Mouse (Mus musculus) v-Abl transformed pro-B cells (cell line): ENCODE results near the gene Pdk4.

Source experiments
- in situ Hi-C, 2 experiments: fragments of 400-800 bp; cut with MboI; formaldehyde crosslinking; loops; one replicate each; pipeline ENCODE4 v1.15.1; 2025; ENCODE audit not compliant: unreplicated experiment in 2 of 2

Pdk4 gene

DNA sequence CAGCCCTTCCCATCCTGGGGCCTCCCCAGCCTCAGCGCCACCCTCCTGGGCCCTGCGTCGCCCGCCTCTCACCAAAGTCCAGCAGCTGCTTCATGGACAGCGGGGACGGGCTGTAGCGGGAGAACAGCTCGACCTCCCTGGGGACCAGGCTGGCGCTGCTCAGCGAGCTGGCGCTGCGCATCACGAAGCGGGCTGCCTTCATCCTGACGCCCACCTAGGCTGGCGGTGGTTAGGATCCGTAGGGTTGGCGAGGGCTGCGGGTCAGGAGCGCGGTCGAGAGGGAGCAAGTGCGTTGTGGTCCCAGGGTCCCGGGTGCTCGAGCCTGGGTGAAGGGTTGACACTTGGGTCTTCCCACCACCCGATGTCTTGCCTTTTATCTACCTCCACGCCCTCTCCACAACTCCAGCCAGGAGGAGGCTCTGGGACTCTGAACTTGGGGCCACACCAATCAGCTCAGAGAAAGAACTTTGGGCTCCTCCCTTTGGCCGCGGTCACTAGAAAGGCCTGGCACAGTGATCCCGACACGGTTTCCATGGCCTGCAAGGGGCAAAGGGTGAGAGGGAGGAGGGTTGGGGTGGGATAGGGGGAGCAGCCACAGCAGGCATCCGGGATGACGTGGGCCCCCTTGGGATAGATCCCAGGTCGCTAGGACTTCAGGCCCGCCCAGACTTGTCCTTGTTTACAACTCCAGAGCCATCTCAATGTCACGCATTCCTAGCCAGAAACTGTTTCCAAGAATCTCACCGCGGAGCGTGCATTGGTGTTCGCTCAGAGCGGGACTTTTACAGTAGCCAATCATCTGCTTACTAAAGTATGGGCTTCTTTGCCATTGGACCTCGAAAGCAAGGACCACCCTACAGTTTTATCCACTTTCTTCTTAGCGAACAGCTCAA is at the start of gene Pdk4:
Gene Pdk4 (minus strand): TSS at position 349 of the 893 bp plus-strand sequence.
- in situ Hi-C loops, result no loop called here

- in situ Hi-C loops, result no loop called here
These were observed 41.8 kb upstream of the Pdk4 start for GRCm38 (mm10) chr6:5537855-5538365.

- in situ Hi-C loops, result no loop called here
These were observed 39.6 kb upstream of the Pdk4 start for GRCm38 (mm10) chr6:5535754-5536153.

GRCm38 (mm10) chr6:5517091-5517490 is 21.0 kb upstream of the Pdk4 start:
- in situ Hi-C loops, result no loop called here

DNA sequence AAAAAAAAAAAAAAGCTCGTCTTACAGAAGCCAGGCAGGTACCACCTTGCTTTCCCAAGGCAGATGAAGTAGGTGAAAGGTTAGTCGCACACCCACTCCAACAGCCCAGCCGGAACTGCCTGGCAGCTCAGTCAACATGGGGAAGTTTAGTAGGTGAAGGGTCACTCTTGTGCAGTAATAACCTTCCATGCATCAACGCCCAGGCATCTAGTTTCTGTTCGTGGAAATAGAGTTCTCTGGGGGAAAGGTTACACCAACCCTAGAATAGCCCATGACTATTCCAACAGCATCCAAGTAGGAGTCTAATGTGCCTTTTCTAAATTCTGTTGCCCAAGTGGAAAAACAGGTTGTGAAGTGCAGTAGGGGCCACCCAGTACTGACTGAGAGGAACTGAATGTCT is 13.6 kb upstream of the Pdk4 start:
- in situ Hi-C loops, result no loop called here

DNA sequence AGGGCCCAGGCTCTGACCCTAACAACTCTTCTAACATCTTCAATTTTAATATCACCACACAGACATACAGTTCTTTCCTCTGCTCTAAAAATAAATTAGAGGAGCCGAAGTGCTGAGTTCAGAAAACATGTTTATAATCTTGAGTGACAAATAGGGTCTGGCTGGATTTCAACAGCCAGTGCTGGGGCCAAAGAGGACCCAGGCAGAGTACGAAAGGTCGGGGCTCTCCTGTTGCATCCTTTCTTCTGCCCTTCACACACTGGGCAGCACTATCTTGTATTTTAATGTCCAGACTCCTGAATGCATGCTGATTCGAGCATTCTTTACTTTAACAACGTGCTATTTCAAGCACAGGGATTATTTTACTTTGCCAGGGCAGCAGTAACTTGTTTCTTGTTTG is 13.2 kb upstream of the Pdk4 start:
- in situ Hi-C loops, result no loop called here

GRCm38 (mm10) chr6:5507821-5508220 is 11.7 kb upstream of the Pdk4 start:
- in situ Hi-C loops, result no loop called here

- in situ Hi-C loops, result no loop called here
These were observed 10.2 kb upstream of the Pdk4 start for GRCm38 (mm10) chr6:5506271-5506670.

GRCm38 (mm10) chr6:5502810-5503209 is 6.7 kb upstream of the Pdk4 start:
- in situ Hi-C loops, result no loop called here

- in situ Hi-C loops, result no loop called here
These were observed 5.4 kb upstream of the Pdk4 start for GRCm38 (mm10) chr6:5501551-5501950.

DNA sequence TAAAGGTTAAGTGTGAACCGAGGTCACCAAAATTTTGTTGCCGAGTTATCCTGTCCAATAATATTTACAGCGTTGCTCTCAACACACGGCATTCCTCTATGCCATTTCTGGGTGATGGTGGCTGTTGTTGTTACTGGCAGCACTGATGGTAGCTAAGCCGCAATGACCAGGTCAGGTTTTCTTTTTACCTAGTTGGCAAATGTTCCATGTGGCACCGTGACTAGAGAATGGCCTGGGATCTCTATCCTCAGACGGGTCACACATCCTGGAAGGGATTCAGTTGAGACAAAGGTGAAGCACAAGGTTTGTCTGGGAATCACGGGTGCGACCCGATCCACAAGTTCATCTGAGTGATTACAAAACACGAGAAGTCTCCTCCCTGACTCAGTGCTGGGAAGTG is 2.6 kb upstream of the Pdk4 start:
- in situ Hi-C loops, result no loop called here

GRCm38 (mm10) chr6:5496854-5497235 is 736 bp upstream of the Pdk4 start:
- in situ Hi-C loops, result no loop called here

GRCm38 (mm10) chr6:5485028-5485427 is 11.1 kb downstream of the Pdk4 start:
- in situ Hi-C loops, result no loop called here

GRCm38 (mm10) chr6:5482270-5482783 is 13.8 kb downstream of the Pdk4 start:
- in situ Hi-C loops, result no loop called here

- in situ Hi-C loops, result no loop called here
These were observed 15.0 kb downstream of the Pdk4 start for GRCm38 (mm10) chr6:5481066-5481465.

DNA sequence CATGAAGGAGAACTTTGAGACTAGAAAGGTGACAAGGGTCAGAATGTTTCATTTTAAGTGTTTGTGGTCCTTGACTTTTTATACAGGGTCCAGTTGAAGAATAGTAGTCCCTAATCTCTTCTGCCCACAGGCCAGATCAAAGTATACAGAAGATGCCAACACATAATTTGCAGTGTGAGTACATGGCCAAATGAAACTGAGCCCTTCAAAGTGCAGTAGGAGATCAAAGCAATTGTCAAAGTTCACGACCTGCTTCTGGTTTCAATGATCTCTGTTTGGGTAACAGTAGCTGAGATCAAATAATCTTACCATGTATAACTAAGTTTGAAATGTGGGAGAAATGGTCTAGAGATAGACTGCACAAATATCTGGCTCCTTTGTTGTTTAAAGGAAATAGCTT is 22.1 kb downstream of the Pdk4 start:
- in situ Hi-C loops, result no loop called here

- in situ Hi-C loops, result no loop called here
These were observed 23.4 kb downstream of the Pdk4 start for GRCm38 (mm10) chr6:5472692-5473091.

GRCm38 (mm10) chr6:5470480-5471318 is 25.4 kb downstream of the Pdk4 start:
- in situ Hi-C loops, result no loop called here

DNA sequence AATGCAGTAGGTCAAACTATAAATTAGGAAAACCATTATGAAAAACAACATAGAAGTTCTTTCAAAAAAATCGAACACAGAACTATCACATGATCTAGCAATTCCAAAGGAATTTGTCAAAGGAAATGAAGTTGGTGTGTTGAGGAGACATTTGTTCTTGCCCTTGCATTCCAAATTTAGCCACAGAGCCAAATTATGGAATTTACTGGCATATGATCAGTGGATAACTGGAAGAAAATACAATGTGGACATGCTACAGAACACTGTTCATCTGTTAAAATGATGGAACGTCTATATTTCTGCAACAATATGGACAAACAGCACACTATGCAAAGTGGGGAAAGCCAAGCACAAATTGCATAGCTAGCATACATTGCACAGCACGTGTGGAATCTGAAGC is 40.3 kb downstream of the Pdk4 start:
- in situ Hi-C loops, result no loop called here

DNA sequence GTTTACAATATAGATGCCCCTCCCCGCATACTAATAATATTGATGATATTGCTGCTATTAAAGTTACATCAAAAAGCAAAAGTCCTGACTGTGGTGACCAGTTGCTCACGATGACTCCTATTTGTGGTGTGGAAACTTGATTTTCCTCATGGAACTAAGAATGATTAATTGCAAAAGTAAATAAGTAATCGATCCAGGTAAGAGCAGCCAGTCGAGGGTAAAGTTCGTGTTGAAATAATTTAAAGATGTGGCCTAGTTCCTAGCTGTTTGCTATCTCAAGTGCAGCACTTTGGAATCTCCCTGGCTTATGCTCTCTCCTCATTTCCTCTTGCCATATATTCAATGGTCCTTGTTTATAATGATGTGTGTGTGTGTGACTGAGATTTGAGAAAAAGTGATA is 46.2 kb downstream of the Pdk4 start:
- in situ Hi-C loops, result no loop called here

DNA sequence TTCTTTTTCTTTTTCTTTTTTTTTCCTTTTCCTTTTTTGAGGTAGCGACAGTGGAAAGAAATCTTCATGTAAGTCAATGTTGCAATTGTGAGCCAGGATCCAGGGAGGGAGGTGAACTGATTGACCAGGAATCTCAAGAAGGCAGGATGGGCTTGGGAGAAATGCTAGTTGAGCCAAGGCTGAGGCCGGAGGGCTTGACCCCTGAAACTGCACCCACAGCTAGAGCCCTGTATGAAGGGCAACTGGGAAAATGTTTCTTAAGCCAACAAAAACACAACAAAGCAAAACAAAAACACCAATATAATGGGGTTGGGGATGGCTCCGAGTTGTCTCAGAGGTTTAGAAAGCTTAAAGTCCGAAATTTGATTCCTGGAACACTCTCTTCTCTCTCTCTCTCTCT is 47.7 kb downstream of the Pdk4 start:
- in situ Hi-C loops, result no loop called here
